In genomic region chr1:156987576-156987975, GRCm38 (mm10) we compare ENCODE assay signal across 25 mouse cellular contexts. TPM values are rescaled to one million over a fixed set of nuclear protein-coding genes. Genes with fewer than 3 reads are reported as not detected.
DNase-seq lines count a peak whose midpoint lies in the region; ATAC-seq and TF ChIP-seq lines count a peak whose summit lies in the region.
"Had no signal": no experiment of that assay in that cellular context is flagged by ENCODE, and none has a peak within 500 bp of the region (broad histone marks: within the 10 kb centered on the region; RNA-seq: fewer than 3 reads in every experiment).

No protein-coding gene starts in this region.

- ATAC-seq in common myeloid progenitor, adult 5-6 weeks (replicated peaks; ENCODE audit: low read depth, poor library complexity, severe bottlenecking), result peak; percentile 40
- ATAC-seq in liver, embryonic 16.5 days (ENCODE audit: low read depth), result peak; percentile 77
- ATAC-seq: activated CD4-positive, CD25-positive, alpha-beta regulatory T cell, adult 4 months; forebrain, embryonic 13.5 days; midbrain, embryonic 16.5 days had no signal

- TF ChIP-seq CTCF in spleen, adult 2 months (IDR thresholded peaks at IDR 0.05; ENCODE audit: extremely low read depth, insufficient read depth, insufficient read length, insufficient replicate concordance), result no peak

- H3K9ac ChIP-seq in liver, embryonic 16.5 days (ENCODE audit: low read depth, low read length), result peak overlapping the region; percentile 19; the same call in 1 of the 2 replicates
- H3K9ac ChIP-seq: embryonic facial prominence, embryonic 15.5 days; forebrain, embryonic 13.5 days; hindbrain, embryonic 14.5 days; limb, embryonic 12.5 days; lung, embryonic 14.5 days; neural tube, embryonic 15.5 days had no signal

- peaks cover 49% of the 10 kb centered on the region for H3K4me1 ChIP-seq in heart, embryonic 10.5 days
- peaks cover 37% of the 10 kb centered on the region for H3K4me1 ChIP-seq in spleen, adult 2 months (ENCODE audit: control insufficient read depth, insufficient read depth, insufficient read length)
- H3K4me1 ChIP-seq in liver, embryonic 16.5 days (ENCODE audit: control insufficient read depth, low read depth, low read length), result peaks cover 49% of the 10 kb centered on the region
- H3K4me1 ChIP-seq: embryonic facial prominence, embryonic 15.5 days had no signal

- H3K9me3 ChIP-seq in heart, embryonic 10.5 days, result no peaks in the 10 kb centered on the region
- no peaks in the 10 kb centered on the region for H3K9me3 ChIP-seq in liver, embryonic 16.5 days (replicated peaks; ENCODE audit: control insufficient read depth, low read length)
- H3K9me3 ChIP-seq: embryonic facial prominence, embryonic 15.5 days; forebrain, embryonic 13.5 days; limb, embryonic 12.5 days; neural tube, embryonic 15.5 days had no signal

- no peak for TF ChIP-seq POLR2A in spleen, adult 2 months (IDR thresholded peaks at IDR 0.05; ENCODE audit: low read depth, low read length)

- H3K4me2 ChIP-seq in liver, embryonic 16.5 days (ENCODE audit: low read depth, low read length), result peak overlapping the region; percentile 43
- H3K4me2 ChIP-seq: embryonic facial prominence, embryonic 15.5 days; forebrain, embryonic 13.5 days; hindbrain, embryonic 14.5 days; limb, embryonic 12.5 days; lung, embryonic 14.5 days; neural tube, embryonic 15.5 days had no signal

- no peak overlapping the region for H3K4me3 ChIP-seq in heart, embryonic 10.5 days
- H3K4me3 ChIP-seq in spleen, adult 2 months (ENCODE audit: extremely low read depth, insufficient read depth, insufficient read length), result no peak overlapping the region
- H3K4me3 ChIP-seq in liver, embryonic 16.5 days (ENCODE audit: low read depth, low read length), result no peak overlapping the region
- H3K4me3 ChIP-seq: embryonic facial prominence, embryonic 15.5 days; forebrain, embryonic 13.5 days; limb, embryonic 12.5 days; neural tube, embryonic 15.5 days had no signal

- DNase-seq in heart, embryonic 10.5 days (ENCODE audit: low spot score), result no peak
- DNase-seq in heart, postnatal 4 days, result no peak
- DNase-seq in spleen, adult 2 months (ENCODE audit: low read depth in 1 of 2, low spot score in 2 of 2), result no peak
- no peak for DNase-seq in spleen, postnatal 10 days (ENCODE audit: low spot score in 2 of 2)
- no peak for DNase-seq in kidney, postnatal 14 days
- DNase-seq in right cerebral cortex, postnatal 10 days (ENCODE audit: low spot score in 2 of 2), result no peak
- DNase-seq: adrenal gland, postnatal 10 days; cerebellum, adult 11 months; cerebellum, postnatal 10 days; gastrocnemius, postnatal 10 days; heart, postnatal 10 days; kidney, adult 9 months; kidney, postnatal 36 days; lung, embryonic 14.5 days; right cerebral cortex, postnatal 4 days; thymus, postnatal 25 days had no signal

- no peaks in the 10 kb centered on the region for H3K36me3 ChIP-seq in heart, embryonic 10.5 days
- H3K36me3 ChIP-seq in spleen, adult 2 months (ENCODE audit: control insufficient read depth, insufficient read depth, low read length), result no peaks in the 10 kb centered on the region
- no peaks in the 10 kb centered on the region for H3K36me3 ChIP-seq in liver, embryonic 16.5 days (ENCODE audit: control insufficient read depth, insufficient read depth)
- H3K36me3 ChIP-seq: embryonic facial prominence, embryonic 15.5 days; limb, embryonic 12.5 days; neural tube, embryonic 15.5 days had no signal

- 45% methylated on average over 3 of the region's 3 CpGs for WGBS in heart, embryonic 10.5 days
- 55% methylated on average over 3 of the region's 3 CpGs for WGBS in spleen, adult 2 months
- WGBS in liver, embryonic 16.5 days (ENCODE audit: insufficient replicate concordance), result 21% methylated on average over 3 of the region's 3 CpGs

- H3K27me3 ChIP-seq in heart, embryonic 10.5 days (ENCODE audit: insufficient read depth, poor library complexity, severe bottlenecking), result no peaks in the 10 kb centered on the region
- H3K27me3 ChIP-seq in spleen, adult 2 months (ENCODE audit: control insufficient read depth, insufficient read depth, low read length), result no peaks in the 10 kb centered on the region
- H3K27me3 ChIP-seq in liver, embryonic 16.5 days (ENCODE audit: control insufficient read depth, insufficient read depth, low read depth, low read length), result no peaks in the 10 kb centered on the region
- H3K27me3 ChIP-seq: forebrain, embryonic 13.5 days; limb, embryonic 12.5 days; neural tube, embryonic 15.5 days had no signal

- H3K27ac ChIP-seq in heart, embryonic 10.5 days, result peak overlapping the region; percentile 67
- peak overlapping the region; percentile 69 for H3K27ac ChIP-seq in spleen, adult 2 months (ENCODE audit: insufficient read depth, low read length)
- peak overlapping the region; percentile 81 for H3K27ac ChIP-seq in liver, embryonic 16.5 days (ENCODE audit: low read length)
- H3K27ac ChIP-seq: embryonic facial prominence, embryonic 15.5 days; forebrain, embryonic 13.5 days; hindbrain, embryonic 14.5 days; limb, embryonic 12.5 days; neural tube, embryonic 15.5 days had no signal

RNA-seq across cellular contexts. Expression of gene Ralgps2, which starts 48.1 kb away (rescaled TPM):
- polyA plus RNA-seq in heart, embryonic 10.5 days (2016; fragmentation: Nextera tagmentation; extraction: Ambion mirVana), result 49.6 and 55.2 TPM in 2 replicates
- total RNA-seq in heart, postnatal 4 days (2021), result 10 to 100 TPM; 32.3 to 39.3 TPM
- polyA plus RNA-seq in spleen, adult 2 months (2012; rRNA removed), result 29.1 and 36.5 TPM in 2 replicates
- total RNA-seq in common myeloid progenitor, adult 5-6 weeks (2017), result 35.6 and 36.2 TPM in 2 replicates
- 13.1 and 14.2 TPM in 2 replicates for polyA plus RNA-seq in liver, embryonic 16.5 days (2015; fragmentation: Nextera tagmentation; extraction: Ambion mirVana)
